Mouse (Mus musculus) stomach, embryonic 14.5 days (tissue): ENCODE results near the gene Barhl2. TPM values are rescaled to one million over a fixed set of nuclear protein-coding genes. Genes with fewer than 3 reads are reported as not detected.

Experiments
- ATAC-seq: fragments of 200-750 bp; cut with Nextera tagmentation; 2 replicates; pipeline ENCODE4 v1.8.0; 2017; ENCODE audit warnings: low read depth, moderate TSS enrichment; ENCODE audit not compliant: insufficient number of reproducible peaks, insufficient read depth, low FRiP score
- H3K27ac ChIP-seq: fragments of 300-500 bp; sonication (generic); 2 replicates; pipeline ENCODE4 v1.5.1; 2014; ENCODE audit warnings: mild to moderate bottlenecking, low read length, moderate library complexity, mixed read lengths
- H3K27me3 ChIP-seq: fragments of 300-500 bp; sonication (generic); 2 replicates; pipeline ENCODE4 v1.6.1; 2014; ENCODE audit warnings: low read length, control low read depth, mixed read lengths; ENCODE audit not compliant: control insufficient read depth, insufficient read depth
- H3K36me3 ChIP-seq: fragments of 300-500 bp; sonication (generic); 2 replicates; pipeline ENCODE4 v1.6.1; 2014; ENCODE audit warnings: mild to moderate bottlenecking, control low read depth, low read length, moderate library complexity, mixed read lengths; ENCODE audit not compliant: control insufficient read depth, insufficient read depth
- H3K4me1 ChIP-seq: fragments of 300-500 bp; sonication (generic); 2 replicates; pipeline ENCODE4 v1.6.1; 2014; ENCODE audit warnings: low read length, control low read depth, mixed read lengths; ENCODE audit not compliant: control insufficient read depth, insufficient read depth
- H3K4me2 ChIP-seq: fragments of 300-500 bp; sonication (generic); replicated peaks from 2 replicates; pipeline ENCODE4 v1.6.1; 2014; ENCODE audit warnings: low read depth, low read length, control low read depth
- H3K4me3 ChIP-seq: fragments of 300-500 bp; sonication (generic); 2 replicates; pipeline ENCODE4 v1.5.1; 2014; ENCODE audit warnings: low read depth, low read length, control low read depth
- H3K9ac ChIP-seq: fragments of 300-500 bp; sonication (generic); replicated peaks from 2 replicates; pipeline ENCODE4 v1.6.1; 2014; ENCODE audit warnings: low read depth, mild to moderate bottlenecking, control low read depth, low read length, moderate library complexity, mixed read lengths
- H3K9me3 ChIP-seq: fragments of 300-500 bp; sonication (generic); 2 replicates; pipeline ENCODE4 v1.6.1; 2016; ENCODE audit warnings: low read depth, low read length, control low read depth; ENCODE audit not compliant: control insufficient read depth
- WGBS: fragments of 180-500 bp; shearing (Covaris S2); extraction: QIAGEN DNeasy Blood & Tissue Kit; methylation state at CpG from one replicate; pipeline ENCODE4 v1.1.7; 2014; 5-methylcytosine and 5-hydroxymethylcytosine counted together
- polyA plus RNA-seq: library from polyadenylated mRNA; unstranded; fragments of >200 nt; fragmentation: Nextera tagmentation; extraction: Ambion mirVana; gene quantifications from 2 replicates; pipeline ENCODE4 v1.2.1, GENCODE M21; 2014

Barhl2 gene
- polyA plus RNA-seq, 1 experiment from 2014 or later = not detected

GRCm38 (mm10) chr5:106451681-106452440 lies 6.1 kb downstream of the Barhl2 start:
- Histone ChIP-seq H3K9ac (no peak overlapping the region), H3K36me3 (no peaks in the 10 kb centered on the region), H3K4me1 (no peaks in the 10 kb centered on the region), H3K4me3 (no peak overlapping the region), H3K9me3 (no peaks in the 10 kb centered on the region), H3K27me3 (peaks cover 80% of the 10 kb centered on the region), H3K4me2 (no peak overlapping the region), H3K27ac (no peak overlapping the region)
- no peak for ATAC-seq
- under 1% methylated on average over 32 of the region's 32 CpGs for WGBS

GRCm38 (mm10) chr5:106450426-106451160 lies 7.4 kb downstream of the Barhl2 start:
- Histone ChIP-seq H3K36me3 (no peaks in the 10 kb centered on the region), H3K4me2 (no peak overlapping the region), H3K27ac (no peak overlapping the region), H3K4me3 (no peak overlapping the region), H3K9me3 (no peaks in the 10 kb centered on the region), H3K27me3 (peaks cover 83% of the 10 kb centered on the region), H3K9ac (no peak overlapping the region), H3K4me1 (no peaks in the 10 kb centered on the region)
- 13% methylated on average over 5 of the region's 5 CpGs for WGBS
- no peak for ATAC-seq

- Histone ChIP-seq H3K27me3 (peaks cover 82% of the 10 kb centered on the region), H3K27ac (no peak overlapping the region), H3K4me3 (no peak overlapping the region), H3K4me2 (no peak overlapping the region), H3K36me3 (no peaks in the 10 kb centered on the region), H3K4me1 (no peaks in the 10 kb centered on the region), H3K9me3 (no peaks in the 10 kb centered on the region), H3K9ac (no peak overlapping the region)
- WGBS = 8% methylated on average over 4 of the region's 4 CpGs
- ATAC-seq = no peak
Observed at GRCm38 (mm10) chr5:106449720-106450425, 8.1 kb downstream of the Barhl2 start.

GRCm38 (mm10) chr5:106448798-106449125 lies 9.2 kb downstream of the Barhl2 start:
- no peak for ATAC-seq
- Histone ChIP-seq H3K9me3 (no peaks in the 10 kb centered on the region), H3K9ac (no peak overlapping the region), H3K27ac (no peak overlapping the region), H3K36me3 (no peaks in the 10 kb centered on the region), H3K27me3 (peaks cover 72% of the 10 kb centered on the region), H3K4me1 (no peaks in the 10 kb centered on the region), H3K4me3 (no peak overlapping the region), H3K4me2 (no peak overlapping the region)
- WGBS = 2% methylated on average over 6 of the region's 6 CpGs

- Histone ChIP-seq H3K27me3 (peaks cover 66% of the 10 kb centered on the region), H3K4me2 (no peak overlapping the region), H3K36me3 (no peaks in the 10 kb centered on the region), H3K9me3 (no peaks in the 10 kb centered on the region), H3K4me1 (no peaks in the 10 kb centered on the region), H3K27ac (no peak overlapping the region), H3K4me3 (no peak overlapping the region), H3K9ac (no peak overlapping the region)
- ATAC-seq = no peak
- 5% methylated on average over 50 of the region's 50 CpGs for WGBS
Observed at GRCm38 (mm10) chr5:106447951-106448797, 9.8 kb downstream of the Barhl2 start.

- Histone ChIP-seq H3K9me3 (no peaks in the 10 kb centered on the region), H3K36me3 (no peaks in the 10 kb centered on the region), H3K9ac (no peak overlapping the region), H3K4me3 (no peak overlapping the region), H3K27ac (no peak overlapping the region), H3K4me1 (no peaks in the 10 kb centered on the region), H3K4me2 (no peak overlapping the region), H3K27me3 (peaks cover 64% of the 10 kb centered on the region)
- ATAC-seq = no peak
- WGBS = 37% methylated on average over 14 of the region's 14 CpGs
Observed at GRCm38 (mm10) chr5:106447091-106447820, 10.7 kb downstream of the Barhl2 start.

GRCm38 (mm10) chr5:106446593-106446992 lies 11.4 kb downstream of the Barhl2 start:
- WGBS = 6% methylated on average over 8 of the region's 8 CpGs
- Histone ChIP-seq H3K36me3 (no peaks in the 10 kb centered on the region), H3K27ac (no peak overlapping the region), H3K4me3 (no peak overlapping the region), H3K27me3 (peaks cover 59% of the 10 kb centered on the region), H3K4me1 (no peaks in the 10 kb centered on the region), H3K4me2 (no peak overlapping the region), H3K9ac (no peak overlapping the region), H3K9me3 (no peaks in the 10 kb centered on the region)
- no peak for ATAC-seq
